Mouse (Mus musculus): ENCODE results near the gene Srrt. TPM values are rescaled to one million over a fixed set of nuclear protein-coding genes. Genes with fewer than 3 reads are reported as not detected.

Srrt gene
- polyA plus RNA-seq, 1 experiment from 2014 or later, result 103 TPM

DNA sequence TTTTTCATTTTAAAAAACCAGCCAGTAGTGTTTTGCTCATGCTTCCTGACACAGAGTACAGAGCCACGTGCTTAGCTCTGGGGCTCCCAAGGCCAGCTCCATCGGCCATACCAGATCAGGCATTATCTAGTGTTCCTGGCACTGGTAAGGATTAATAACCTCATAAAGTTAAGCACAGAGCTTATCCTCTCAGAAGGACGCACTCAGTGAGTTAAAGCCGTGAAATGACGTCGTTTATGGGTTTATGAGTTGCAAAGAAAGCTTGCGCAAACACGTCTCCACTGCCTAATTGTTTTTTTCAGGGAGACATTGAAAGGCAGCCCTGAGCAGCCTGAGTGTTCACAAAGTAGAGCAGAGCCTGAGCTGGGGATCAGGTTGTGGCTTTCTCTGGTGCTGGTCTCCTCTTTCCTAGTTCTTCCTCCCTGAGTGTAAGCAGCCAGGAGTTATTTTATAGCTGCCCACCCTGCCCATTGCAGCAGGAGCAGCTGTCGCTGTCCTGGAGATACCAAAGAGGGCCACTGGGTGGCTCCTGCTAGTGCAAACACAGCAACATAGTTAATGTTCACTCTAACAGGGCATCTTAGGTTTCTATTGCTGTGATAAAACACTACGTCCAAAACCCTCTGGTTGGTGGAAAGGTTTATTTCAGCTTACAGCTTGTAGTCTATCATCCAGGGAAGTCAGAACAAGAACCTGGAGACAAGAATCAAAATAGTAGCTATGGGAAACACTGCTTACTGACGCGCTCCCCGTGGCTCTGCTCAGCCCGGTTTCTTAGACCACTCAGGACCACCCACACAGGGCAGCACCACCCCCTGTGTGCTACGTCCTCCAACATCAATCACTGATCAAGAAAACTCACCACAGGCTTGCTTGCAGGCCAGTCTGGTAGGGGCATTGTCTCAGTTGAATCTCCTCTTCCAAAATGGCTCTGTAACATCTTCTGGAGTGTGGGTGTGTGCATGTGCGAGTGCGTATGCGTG, 29.8 kb downstream of the Srrt start:
- Histone ChIP-seq H3K27me3 (no peaks in the 10 kb centered on the region), H3K4me3 (no peak overlapping the region), H3K36me3 (no peaks in the 10 kb centered on the region), H3K27ac (replicated peaks) (0 out of 2 replicates have a peak overlapping the region, but pooled peaks have one; percentile 17), H3K4me2 (peak overlapping the region; percentile 44), H3K9me3 (no peaks in the 10 kb centered on the region), H3K9ac (0 out of 2 replicates have a peak overlapping the region, but pooled peaks have one; percentile 13), H3K4me1 (replicated peaks) (peaks cover 3% of the 10 kb centered on the region; the same call in 1 of the 2 replicates)
- 42% methylated on average over 18 of the region's 18 CpGs for whole genome bisulfite sequencing
- ATAC-seq (ENCODE audit: low FRiP score, low read depth), result peak; percentile 81

DNA sequence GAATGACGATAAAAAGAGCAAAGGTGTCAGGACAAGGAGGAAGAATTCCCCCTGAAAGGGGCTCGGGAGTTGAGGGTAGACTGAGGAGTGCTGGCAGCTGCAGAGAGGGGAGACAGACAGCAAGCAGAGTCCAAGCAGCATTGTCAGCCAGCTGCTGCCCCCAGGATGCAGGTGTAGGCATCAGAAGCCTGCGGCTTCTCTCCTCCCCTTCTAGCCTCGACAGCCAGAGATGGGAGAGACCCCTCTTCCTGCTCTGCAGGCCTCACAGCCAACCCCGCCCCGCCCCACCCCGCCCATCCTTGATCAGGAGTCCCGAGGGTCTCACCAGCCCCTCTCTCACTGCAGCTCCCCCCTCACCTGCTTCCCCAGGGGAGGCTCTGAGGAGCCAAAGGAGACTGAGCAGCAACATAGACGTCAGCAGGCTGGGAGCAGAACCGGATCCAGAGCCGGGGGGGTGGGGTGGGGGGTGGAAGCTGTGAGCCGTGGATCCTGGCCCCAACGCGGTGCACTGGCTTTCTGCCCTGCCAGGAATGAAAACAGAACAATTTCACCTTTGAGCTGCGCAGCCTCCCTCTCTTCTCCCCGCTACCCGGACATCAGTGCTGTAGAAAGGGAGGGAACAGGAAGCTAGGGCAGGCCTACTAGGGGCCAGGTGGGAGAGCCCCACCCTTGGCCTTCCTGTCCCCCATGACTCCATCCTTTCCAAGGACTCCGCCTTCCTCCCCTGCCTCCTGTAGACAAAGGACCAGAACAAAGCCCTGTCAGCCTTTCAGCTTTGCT, 39.2 kb downstream of the Srrt start:
- ATAC-seq (ENCODE audit: low FRiP score, low read depth), result no peak
- Histone ChIP-seq H3K9ac (no peak overlapping the region), H3K4me1 (replicated peaks) (no peaks in the 10 kb centered on the region), H3K4me3 (no peak overlapping the region), H3K9me3 (no peaks in the 10 kb centered on the region), H3K27ac (replicated peaks) (no peak overlapping the region), H3K27me3 (no peaks in the 10 kb centered on the region), H3K4me2 (peak overlapping the region; percentile 16), H3K36me3 (no peaks in the 10 kb centered on the region)
- 34% methylated on average over 15 of the region's 18 CpGs for WGBS

DNA sequence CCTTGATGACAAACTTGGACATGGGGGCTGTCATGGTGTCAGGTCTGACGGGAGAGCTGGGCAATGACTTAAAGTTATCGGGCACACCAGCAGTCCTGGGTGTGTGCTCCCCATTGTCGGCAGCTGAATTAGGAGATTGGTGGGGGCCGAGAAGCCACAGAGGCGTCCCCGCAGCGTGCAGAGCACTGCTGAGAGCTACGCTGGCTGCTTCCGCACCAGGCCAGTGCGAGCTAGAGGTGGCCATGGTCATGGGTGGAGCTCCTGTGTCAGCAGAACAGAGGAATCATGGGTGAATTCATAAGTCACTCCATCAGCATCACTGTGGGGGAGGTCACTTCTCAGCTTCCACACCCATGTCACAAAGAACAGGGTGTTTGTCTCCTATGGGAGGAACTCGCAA, 42.7 kb downstream of the Srrt start:
- Histone ChIP-seq H3K9ac (no peak overlapping the region), H3K4me1 (replicated peaks) (no peaks in the 10 kb centered on the region), H3K36me3 (no peaks in the 10 kb centered on the region), H3K4me2 (no peak overlapping the region), H3K4me3 (no peak overlapping the region), H3K27me3 (no peaks in the 10 kb centered on the region), H3K27ac (replicated peaks) (no peak overlapping the region), H3K9me3 (no peaks in the 10 kb centered on the region)
- 92% methylated on average over 11 of the region's 11 CpGs for WGBS
- no peak for ATAC-seq (ENCODE audit: low FRiP score, low read depth)

DNA sequence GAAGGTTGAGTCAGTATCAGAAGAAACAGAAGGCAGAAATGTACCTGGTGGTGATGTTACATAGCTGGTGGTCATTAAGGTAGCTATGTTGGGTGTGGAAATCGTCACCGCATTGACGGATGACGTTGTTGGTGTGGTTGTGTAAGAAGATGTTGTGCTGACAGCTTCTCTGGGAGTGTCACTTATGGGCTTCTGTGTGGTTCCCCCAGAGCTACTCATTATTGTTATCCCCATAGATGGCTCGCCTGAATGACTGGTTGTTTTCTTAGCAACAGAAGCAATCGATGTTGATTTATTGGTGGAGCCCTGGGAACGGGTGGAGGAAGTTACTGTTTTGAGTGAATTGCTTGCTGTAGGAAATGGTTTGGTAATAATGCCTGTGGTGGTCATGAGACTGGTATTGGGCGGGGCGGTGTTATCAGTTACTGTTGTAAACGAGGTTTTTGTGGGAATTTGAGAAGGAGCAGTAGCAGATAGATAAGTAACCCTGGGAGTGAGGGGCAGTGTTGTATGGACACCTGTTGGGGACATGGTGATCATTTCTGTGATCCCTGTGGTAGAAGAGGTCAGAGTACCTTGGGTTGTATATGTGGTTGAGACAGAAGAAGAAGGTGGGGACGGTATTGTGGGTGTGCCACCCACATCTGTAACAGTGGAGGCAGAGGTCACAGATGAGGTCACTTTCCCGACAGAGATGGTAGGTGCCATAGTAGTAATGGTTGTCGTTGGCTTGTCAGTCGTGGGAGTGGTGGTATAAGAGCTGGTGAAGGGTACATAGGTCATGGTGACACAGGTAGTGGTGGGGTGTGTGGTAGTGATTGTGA, 43.4 kb downstream of the Srrt start:
- 89% methylated on average over 14 of the region's 14 CpGs for WGBS
- Histone ChIP-seq H3K27me3 (no peaks in the 10 kb centered on the region), H3K36me3 (no peaks in the 10 kb centered on the region)

More for the DNA sequence above, 43.4 kb downstream of the Srrt start:
- no peak overlapping the region for H3K9ac ChIP-seq
- no peak overlapping the region for H3K4me2 ChIP-seq
- H3K4me3 ChIP-seq, result no peak overlapping the region
- no peak overlapping the region for H3K27ac ChIP-seq (replicated peaks)
- ATAC-seq (ENCODE audit: low FRiP score, low read depth), result no peak
- H3K4me1 ChIP-seq (replicated peaks), result no peaks in the 10 kb centered on the region
- no peaks in the 10 kb centered on the region for H3K9me3 ChIP-seq

Small RNAs within 50 kb of the gene (microRNA-seq; reads per million reads assigned to microRNA genes)
- gene Mir7036 (0.65 reads per million), gene Mir8116 (not detected)

Other genes starting within 250 kb of the Srrt start
- gene Serpine1, start 235.4 kb downstream of the Srrt start, polyA plus RNA-seq (2015; fragmentation: Nextera tagmentation; extraction: Ambion mirVana), result 0.17 and 0.29 TPM in 2 replicates
- gene Trim56, start 191.5 kb downstream of the Srrt start, polyA plus RNA-seq (2015; fragmentation: Nextera tagmentation; extraction: Ambion mirVana), result 3.4 and 4.5 TPM in 2 replicates
- gene Muc3, start 158.4 kb downstream of the Srrt start, polyA plus RNA-seq (2015; fragmentation: Nextera tagmentation; extraction: Ambion mirVana), result not detected in 2 replicates
- gene Muc3a, start 95.3 kb downstream of the Srrt start, polyA plus RNA-seq (2015; fragmentation: Nextera tagmentation; extraction: Ambion mirVana), result 0.40 and 0.51 TPM in 2 replicates
- gene Ache, start 20.2 kb downstream of the Srrt start, polyA plus RNA-seq (2015; fragmentation: Nextera tagmentation; extraction: Ambion mirVana), result 68.4 and 69.9 TPM in 2 replicates
- 20.1 and 24.0 TPM in 2 replicates for gene Ufsp1, start 13.0 kb downstream of the Srrt start, polyA plus RNA-seq (2015; fragmentation: Nextera tagmentation; extraction: Ambion mirVana)
- 17.3 TPM in 2 replicates for gene Trip6, start 6.7 kb upstream of the Srrt start, polyA plus RNA-seq (2015; fragmentation: Nextera tagmentation; extraction: Ambion mirVana)
- gene Slc12a9, start 25.9 kb upstream of the Srrt start, polyA plus RNA-seq (2015; fragmentation: Nextera tagmentation; extraction: Ambion mirVana), result 24.6 and 26.8 TPM in 2 replicates
- gene Ephb4, start 42.4 kb upstream of the Srrt start, polyA plus RNA-seq (2015; fragmentation: Nextera tagmentation; extraction: Ambion mirVana), result 8.2 and 8.4 TPM in 2 replicates
- 0.18 TPM in 2 replicates for gene Zan, start 169.4 kb upstream of the Srrt start, polyA plus RNA-seq (2015; fragmentation: Nextera tagmentation; extraction: Ambion mirVana)
- gene Pop7, start 194.8 kb upstream of the Srrt start, polyA plus RNA-seq (2015; fragmentation: Nextera tagmentation; extraction: Ambion mirVana), result 81.0 and 81.8 TPM in 2 replicates
- gene Gigyf1, start 210.9 kb upstream of the Srrt start, polyA plus RNA-seq (2015; fragmentation: Nextera tagmentation; extraction: Ambion mirVana), result 16.4 and 18.4 TPM in 2 replicates
- not detected in 2 replicates for gene Epo, start 225.6 kb upstream of the Srrt start, polyA plus RNA-seq (2015; fragmentation: Nextera tagmentation; extraction: Ambion mirVana)
- gene Gnb2, start 225.8 kb upstream of the Srrt start, polyA plus RNA-seq (2015; fragmentation: Nextera tagmentation; extraction: Ambion mirVana), result 516 and 544 TPM in 2 replicates
- gene Actl6b, start 245.8 kb upstream of the Srrt start, polyA plus RNA-seq (2015; fragmentation: Nextera tagmentation; extraction: Ambion mirVana), result 251 and 285 TPM in 2 replicates